Mouse (Mus musculus) embryonic facial prominence, embryonic 11.5 days (tissue): ENCODE results near the gene Mier3. TPM values are rescaled to one million over a fixed set of nuclear protein-coding genes. Genes with fewer than 3 reads are reported as not detected.

Experiments used
- ATAC-seq: fragments of 200-750 bp; cut with Nextera tagmentation; replicated peaks from 2 replicates; pipeline ENCODE4 v1.8.0; 2017; ENCODE audit warnings: low read depth; ENCODE audit not compliant: insufficient number of reproducible peaks, low FRiP score, low TSS enrichment
- DNase-seq: peaks from one replicate; pipeline ENCODE4 v3.0.0-alpha.2; 2015; ENCODE audit warnings: low spot score
- H3K27ac ChIP-seq: fragments of 300-500 bp; sonication (generic); replicated peaks from 2 replicates; pipeline ENCODE4 v1.5.1; 2014; ENCODE audit warnings: mild to moderate bottlenecking, low read depth, low read length, control low read depth
- H3K27me3 ChIP-seq: fragments of 300-500 bp; sonication (generic); 2 replicates; pipeline ENCODE4 v1.6.1; 2014; ENCODE audit warnings: mild to moderate bottlenecking, low read length, moderate library complexity, mixed read lengths; ENCODE audit not compliant: control insufficient read depth, insufficient read depth
- H3K36me3 ChIP-seq: fragments of 300-500 bp; sonication (generic); replicated peaks from 2 replicates; pipeline ENCODE4 v1.6.1; 2014; ENCODE audit warnings: low read depth, mild to moderate bottlenecking, low read length, moderate library complexity, mixed read lengths; ENCODE audit not compliant: control insufficient read depth, insufficient read depth
- H3K4me1 ChIP-seq: fragments of 300-500 bp; sonication (generic); 2 replicates; pipeline ENCODE4 v1.6.1; 2014; ENCODE audit warnings: low read length, mixed read lengths; ENCODE audit not compliant: control insufficient read depth, insufficient read depth
- H3K4me2 ChIP-seq: fragments of 300-500 bp; sonication (generic); 2 replicates; pipeline ENCODE4 v1.6.1; 2014; ENCODE audit warnings: low read depth, mild to moderate bottlenecking, control low read depth, low read length, moderate library complexity
- H3K4me3 ChIP-seq: fragments of 300-500 bp; sonication (generic); 2 replicates; pipeline ENCODE4 v1.5.1; 2014; ENCODE audit warnings: low read depth, low read length, control low read depth
- H3K9ac ChIP-seq: fragments of 300-500 bp; sonication (generic); replicated peaks from 2 replicates; pipeline ENCODE4 v1.6.1; 2014; ENCODE audit warnings: mild to moderate bottlenecking, control low read depth, low read length
- H3K9me3 ChIP-seq: fragments of 300-500 bp; sonication (generic); replicated peaks from 2 replicates; pipeline ENCODE4 v1.6.1; 2016; ENCODE audit warnings: mild to moderate bottlenecking, low read length, inconsistent platforms, mixed read lengths; ENCODE audit not compliant: control insufficient read depth
- WGBS: fragments of 180-500 bp; shearing (Covaris S2); extraction: QIAGEN DNeasy Blood & Tissue Kit; methylation state at CpG from one replicate; pipeline ENCODE4 v1.1.7; 2014; 5-methylcytosine and 5-hydroxymethylcytosine counted together
- polyA plus RNA-seq: library from polyadenylated mRNA; unstranded; fragments of >200 nt; fragmentation: Nextera tagmentation; extraction: Ambion mirVana; gene quantifications from 2 replicates; pipeline ENCODE4 v1.2.1, GENCODE M21; 2014

Mier3 gene
- polyA plus RNA-seq, 1 experiment from 2014 or later = 31.5 TPM

GRCm38 (mm10) chr13:111655856-111656255 lies 24.9 kb upstream of the Mier3 start:
- whole genome bisulfite sequencing = 80% methylated on average over 2 of the region's 2 CpGs
- Histone ChIP-seq H3K36me3 (no peaks in the 10 kb centered on the region), H3K4me3 (no peak overlapping the region), H3K4me1 (no peaks in the 10 kb centered on the region), H3K9me3 (no peaks in the 10 kb centered on the region), H3K9ac (no peak overlapping the region), H3K27ac (no peak overlapping the region), H3K4me2 (no peak overlapping the region), H3K27me3 (no peaks in the 10 kb centered on the region)
- DNase-seq (no peak), ATAC-seq (no peak)

DNA sequence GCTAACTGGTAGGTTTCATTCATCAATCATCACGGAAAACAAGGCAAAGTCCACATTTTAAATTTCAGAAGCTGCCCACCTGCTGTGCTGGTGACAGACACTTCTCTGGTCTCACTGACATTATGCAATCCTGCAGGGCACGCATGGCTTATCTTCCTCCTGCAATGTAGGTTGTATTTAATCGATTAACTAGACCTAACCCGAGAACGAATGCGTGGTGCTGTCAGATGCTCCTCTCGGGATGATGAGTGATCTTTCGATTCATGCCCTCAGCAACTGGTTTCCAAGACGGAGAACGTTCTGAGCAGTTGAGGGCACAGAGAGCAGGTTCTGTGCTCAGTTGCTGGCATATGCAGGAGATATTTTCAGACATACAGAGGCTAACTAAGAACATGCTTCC lies 24.5 kb upstream of the Mier3 start:
- Histone ChIP-seq H3K27ac (no peak overlapping the region), H3K4me1 (no peaks in the 10 kb centered on the region), H3K4me3 (no peak overlapping the region), H3K4me2 (no peak overlapping the region), H3K27me3 (no peaks in the 10 kb centered on the region), H3K36me3 (no peaks in the 10 kb centered on the region), H3K9me3 (no peaks in the 10 kb centered on the region), H3K9ac (no peak overlapping the region)
- WGBS = 76% methylated on average over 10 of the region's 10 CpGs
- ATAC-seq (no peak), DNase-seq (no peak)

GRCm38 (mm10) chr13:111656769-111657168 lies 24.0 kb upstream of the Mier3 start:
- 82% methylated on average over 3 of the region's 3 CpGs for whole genome bisulfite sequencing
- H3K4me1 ChIP-seq = no peaks in the 10 kb centered on the region
- no peaks in the 10 kb centered on the region for H3K27me3 ChIP-seq
- no peak overlapping the region for H3K4me2 ChIP-seq
- no peak overlapping the region for H3K9ac ChIP-seq
- no peak overlapping the region for H3K4me3 ChIP-seq
- DNase-seq (no peak), ATAC-seq (no peak)
- no peaks in the 10 kb centered on the region for H3K9me3 ChIP-seq
- H3K27ac ChIP-seq = no peak overlapping the region
- H3K36me3 ChIP-seq = no peaks in the 10 kb centered on the region

- 58% methylated on average over 12 of the region's 12 CpGs for WGBS
- no peak for ATAC-seq
- no peaks in the 10 kb centered on the region for H3K9me3 ChIP-seq
- H3K27me3 ChIP-seq = no peaks in the 10 kb centered on the region
- H3K27ac ChIP-seq = no peak overlapping the region
- no peak overlapping the region for H3K4me3 ChIP-seq
- no peak overlapping the region for H3K4me2 ChIP-seq
- no peaks in the 10 kb centered on the region for H3K36me3 ChIP-seq
- no peaks in the 10 kb centered on the region for H3K4me1 ChIP-seq
- no peak overlapping the region for H3K9ac ChIP-seq
- peak; percentile 57 for DNase-seq
Measured at GRCm38 (mm10) chr13:111658501-111659280, 22.1 kb upstream of the Mier3 start.

- Histone ChIP-seq H3K9me3 (no peaks in the 10 kb centered on the region), H3K27ac (no peak overlapping the region), H3K4me2 (no peak overlapping the region), H3K36me3 (no peaks in the 10 kb centered on the region), H3K4me1 (no peaks in the 10 kb centered on the region), H3K27me3 (no peaks in the 10 kb centered on the region), H3K9ac (no peak overlapping the region), H3K4me3 (no peak overlapping the region)
- 84% methylated on average over 8 of the region's 8 CpGs for WGBS
- ATAC-seq (no peak), DNase-seq (no peak)
Measured at GRCm38 (mm10) chr13:111659430-111659829, 21.3 kb upstream of the Mier3 start.

DNA sequence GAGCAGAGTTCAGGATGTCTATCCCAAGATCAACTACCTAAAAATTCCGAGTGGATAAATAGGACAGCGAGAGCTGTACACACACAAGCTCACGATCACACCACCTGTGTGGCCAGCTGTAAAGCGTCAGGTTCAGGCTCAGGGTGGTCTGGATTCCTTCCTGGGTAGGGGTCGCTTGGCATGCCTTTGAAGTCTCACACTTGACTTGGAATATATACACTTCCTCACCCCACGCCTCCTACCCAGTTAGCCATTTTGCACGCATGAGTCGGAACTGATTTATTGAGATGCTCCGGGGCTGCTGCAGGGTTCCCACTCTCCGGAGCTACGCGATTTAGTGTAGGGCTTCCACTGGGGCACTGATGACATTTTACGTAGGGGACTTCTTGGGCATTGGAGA lies 20.7 kb upstream of the Mier3 start:
- Histone ChIP-seq H3K4me3 (no peak overlapping the region), H3K9me3 (no peaks in the 10 kb centered on the region), H3K4me1 (no peaks in the 10 kb centered on the region), H3K27me3 (no peaks in the 10 kb centered on the region), H3K27ac (no peak overlapping the region), H3K4me2 (no peak overlapping the region), H3K9ac (no peak overlapping the region), H3K36me3 (no peaks in the 10 kb centered on the region)
- no peak for ATAC-seq
- 76% methylated on average over 13 of the region's 13 CpGs for WGBS
- no peak for DNase-seq

DNA sequence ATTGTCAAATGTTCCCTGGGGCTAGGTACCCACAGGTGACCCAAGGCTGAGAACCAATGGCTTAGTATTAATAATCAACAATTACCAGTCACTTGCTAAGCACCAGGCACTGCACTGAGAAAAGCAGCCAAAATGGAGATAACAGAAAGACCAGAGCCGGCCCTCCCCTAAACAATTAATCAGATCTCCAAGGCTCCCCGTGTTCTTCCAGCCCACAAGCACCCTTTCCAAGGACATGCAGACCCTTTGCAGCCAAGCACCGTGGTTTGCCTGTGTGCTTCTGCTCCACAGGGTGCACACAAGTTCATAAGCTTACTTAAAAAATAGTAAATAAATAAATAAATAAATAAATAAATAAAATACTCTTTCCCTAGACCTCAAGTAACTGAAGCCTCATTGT lies 20.2 kb upstream of the Mier3 start:
- DNase-seq (no peak), ATAC-seq (no peak)
- Histone ChIP-seq H3K9ac (no peak overlapping the region), H3K27me3 (no peaks in the 10 kb centered on the region), H3K9me3 (no peaks in the 10 kb centered on the region), H3K4me3 (no peak overlapping the region), H3K27ac (no peak overlapping the region), H3K4me1 (no peaks in the 10 kb centered on the region), H3K36me3 (no peaks in the 10 kb centered on the region), H3K4me2 (no peak overlapping the region)
- 88% methylated on average over 3 of the region's 3 CpGs for WGBS

DNA sequence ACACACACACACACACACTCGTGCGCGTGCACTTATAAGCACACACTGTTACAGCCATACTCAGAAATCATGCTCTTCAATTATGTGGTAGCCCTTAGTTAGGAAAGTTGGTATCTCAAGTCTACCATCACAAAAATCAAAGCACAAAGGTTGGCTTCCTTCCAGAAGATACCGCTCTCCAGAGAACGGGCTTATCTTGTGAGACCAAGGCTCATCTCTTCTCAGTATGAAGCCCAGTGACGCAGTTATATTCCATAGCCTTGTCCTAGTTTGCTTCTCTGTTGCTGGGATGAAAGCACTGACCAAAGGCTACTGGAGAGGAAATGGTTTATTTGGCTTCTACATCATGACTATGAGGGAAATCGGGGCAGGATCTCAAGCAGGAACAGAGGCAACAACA lies 12.8 kb upstream of the Mier3 start:
- H3K9me3 ChIP-seq = no peaks in the 10 kb centered on the region
- no peaks in the 10 kb centered on the region for H3K36me3 ChIP-seq
- no peak overlapping the region for H3K4me2 ChIP-seq
- ATAC-seq = no peak
- no peak overlapping the region for H3K4me3 ChIP-seq
- no peaks in the 10 kb centered on the region for H3K27me3 ChIP-seq
- 95% methylated on average over 7 of the region's 7 CpGs for WGBS
- no peak for DNase-seq
- H3K4me1 ChIP-seq = no peaks in the 10 kb centered on the region
- no peak overlapping the region for H3K27ac ChIP-seq
- H3K9ac ChIP-seq = no peak overlapping the region
